Mouse (Mus musculus): ENCODE measurements around the gene Ipo4.
A peak's percentile ranks its signal among the peaks of the same experiment; 100 is the strongest.

Ipo4 gene

GRCm38 (mm10) chr14:55635523-55636007 lies at the start of gene Ipo4:
TSS of gene Ipo4 (minus strand) at chr14:55635957.
- peak; percentile 68 for DNase-seq (ENCODE audit: low spot score)

- no peak for DNase-seq (ENCODE audit: low spot score)
Measured at GRCm38 (mm10) chr14:55682118-55682493, 46.3 kb upstream of the Ipo4 start.

GRCm38 (mm10) chr14:55681160-55682117 lies 45.7 kb upstream of the Ipo4 start, which contains the start of gene Tinf2:
TSS of gene Tinf2 (minus strand) at chr14:55681820.
- peak; percentile 89 for DNase-seq (ENCODE audit: low spot score)

- DNase-seq (ENCODE audit: low spot score): no peak
Measured at GRCm38 (mm10) chr14:55677615-55678014, 41.9 kb upstream of the Ipo4 start.

GRCm38 (mm10) chr14:55672741-55673060 lies 36.9 kb upstream of the Ipo4 start:
- no peak for DNase-seq (ENCODE audit: low spot score)

- peak; percentile 71 for DNase-seq (ENCODE audit: low spot score)
Measured at GRCm38 (mm10) chr14:55671833-55672740, 36.3 kb upstream of the Ipo4 start, which contains the start of the genes Gmpr2 and Nedd8. TSS of gene Gmpr2 (plus strand) at chr14:55671941. TSS of gene Nedd8 (minus strand) at chr14:55672124.

- no peak for DNase-seq (ENCODE audit: low spot score)
Measured at GRCm38 (mm10) chr14:55671486-55671832, 35.7 kb upstream of the Ipo4 start.

GRCm38 (mm10) chr14:55660636-55661035 lies 24.9 kb upstream of the Ipo4 start:
- no peak for DNase-seq (ENCODE audit: low spot score)

GRCm38 (mm10) chr14:55659960-55660573 lies 24.3 kb upstream of the Ipo4 start, which contains the start of gene Mdp1:
TSS of gene Mdp1 (minus strand) at chr14:55660508.
- peak; percentile 57 for DNase-seq (ENCODE audit: low spot score)

- no peak for DNase-seq (ENCODE audit: low spot score)
Measured at GRCm38 (mm10) chr14:55658011-55658410, 22.3 kb upstream of the Ipo4 start.

- no peak for DNase-seq (ENCODE audit: low spot score)
Measured at GRCm38 (mm10) chr14:55656935-55657334, 21.2 kb upstream of the Ipo4 start.

- DNase-seq (ENCODE audit: low spot score): no peak
Measured at GRCm38 (mm10) chr14:55651528-55651927, 15.8 kb upstream of the Ipo4 start.

- no peak for DNase-seq (ENCODE audit: low spot score)
Measured at GRCm38 (mm10) chr14:55649884-55650283, 14.1 kb upstream of the Ipo4 start, which contains the start of gene Tssk4. TSS of gene Tssk4 (plus strand) at chr14:55650184.

- no peak for DNase-seq (ENCODE audit: low spot score)
Measured at GRCm38 (mm10) chr14:55644261-55644888, 8.6 kb upstream of the Ipo4 start.

- peak; percentile 79 for DNase-seq (ENCODE audit: low spot score)
Measured at GRCm38 (mm10) chr14:55643060-55643907, 7.5 kb upstream of the Ipo4 start, which contains the start of gene Tm9sf1. TSS of gene Tm9sf1 (minus strand) at chr14:55643806.

- DNase-seq (ENCODE audit: low spot score): no peak
Measured at GRCm38 (mm10) chr14:55642679-55643059, 6.9 kb upstream of the Ipo4 start.

GRCm38 (mm10) chr14:55641291-55641690 lies 5.5 kb upstream of the Ipo4 start:
- no peak for DNase-seq (ENCODE audit: low spot score)

- DNase-seq (ENCODE audit: low spot score): no peak
Measured at GRCm38 (mm10) chr14:55640816-55641215, 5.1 kb upstream of the Ipo4 start.

GRCm38 (mm10) chr14:55637795-55638194 lies 2.0 kb upstream of the Ipo4 start, which contains the start of gene Gm49378:
TSS of gene Gm49378 (minus strand) at chr14:55637895.
- no peak for DNase-seq (ENCODE audit: low spot score)

GRCm38 (mm10) chr14:55634874-55635522 lies 759 bp downstream of the Ipo4 start:
- DNase-seq (ENCODE audit: low spot score): no peak
